Mouse (Mus musculus): ENCODE results near the gene Spata13. TPM values are rescaled to one million over a fixed set of nuclear protein-coding genes. Genes with fewer than 3 reads are reported as not detected.

Gene Spata13
- polyA plus RNA-seq, 1 experiment from 2014 or later: 2.9 TPM

DNA sequence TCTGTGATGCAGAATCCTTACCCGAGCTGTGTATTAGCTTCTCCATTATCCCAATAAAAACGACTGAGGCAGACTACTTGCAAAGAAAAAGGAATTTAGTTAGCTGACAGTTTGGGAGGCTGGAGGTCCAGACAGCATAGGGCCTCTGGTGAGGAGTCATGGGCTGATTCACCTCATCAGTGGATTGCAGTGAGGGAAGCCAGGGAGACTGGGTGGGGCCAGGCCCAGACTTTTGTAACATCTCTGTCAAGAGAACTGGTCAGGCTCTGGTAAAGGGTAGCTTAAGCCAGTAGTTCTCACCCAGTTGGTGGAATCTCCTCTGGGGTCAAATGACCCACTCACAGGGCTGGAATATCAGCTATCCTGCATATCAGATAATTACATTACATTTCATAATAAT is 24.1 kb downstream of the Spata13 start:
- DNase-seq (ENCODE audit: low read depth, low spot score) (no peak), ATAC-seq (no peak)
- ChIA-PET CTCF (no interaction called here), POLR2A (no interaction called here)
- in situ Hi-C loops (cut with MboI; ENCODE audit: low pct_unique_long_range_greater_than_20kb): no loop called here
- TF ChIP-seq CTCF (IDR thresholded peaks at IDR 0.05): no peak
- no peaks in the 10 kb centered on the region for H3K27me3 ChIP-seq

DNA sequence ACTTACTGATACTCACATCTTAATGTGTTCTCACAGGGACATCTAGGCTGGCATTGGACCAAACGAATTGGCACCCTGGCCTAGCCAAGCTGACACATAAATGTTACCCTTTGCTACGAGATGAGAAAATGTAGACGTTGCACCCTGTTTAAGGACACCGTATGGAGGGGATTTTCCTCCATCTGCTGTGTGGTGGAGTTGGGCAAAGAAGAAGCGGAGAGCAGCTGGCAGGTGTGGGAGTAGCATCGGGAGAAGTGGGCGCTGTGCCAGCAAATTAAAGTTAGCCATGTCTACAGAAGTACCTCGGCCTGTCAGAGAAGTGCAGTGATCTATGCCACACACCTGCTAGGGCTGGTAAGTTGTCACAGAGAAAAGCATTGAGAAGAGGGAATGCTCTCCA is 25.7 kb downstream of the Spata13 start:
- POLR2A ChIA-PET: no interaction called here
- H3K27me3 ChIP-seq: no peaks in the 10 kb centered on the region

DNA sequence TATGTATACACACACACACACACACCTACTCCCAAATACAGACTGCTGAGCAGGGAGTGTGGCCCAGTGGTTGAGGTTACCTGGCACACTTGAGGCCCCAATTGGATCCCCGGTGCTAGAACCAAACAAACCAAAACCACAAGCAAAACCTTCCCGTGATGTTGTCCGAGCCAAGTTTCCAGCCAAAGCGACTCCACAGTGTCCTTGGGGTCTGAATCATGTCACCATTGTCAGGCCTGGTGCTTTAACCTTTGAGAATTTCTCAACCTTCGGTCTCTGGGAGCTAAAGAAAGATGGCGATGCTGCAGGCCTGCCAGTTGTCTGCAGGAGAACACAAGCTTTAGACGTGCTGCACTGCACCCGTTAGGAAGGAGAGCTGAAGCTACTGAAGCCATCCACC is 26.8 kb downstream of the Spata13 start:
- no peaks in the 10 kb centered on the region for H3K27me3 ChIP-seq
- CTCF ChIA-PET: no interaction called here
- no peak for DNase-seq (ENCODE audit: low read depth, low spot score)
- in situ Hi-C loops (cut with MboI; ENCODE audit: low pct_unique_long_range_greater_than_20kb): no loop called here
- no peak for ATAC-seq
- TF ChIP-seq CTCF (IDR thresholded peaks at IDR 0.05): no peak
- POLR2A ChIA-PET: no interaction called here

More for the DNA sequence above, 25.7 kb downstream of the Spata13 start:
- in situ Hi-C loops (cut with MboI; ENCODE audit: low pct_unique_long_range_greater_than_20kb): no loop called here
- no peak for ATAC-seq
- CTCF ChIA-PET: no interaction called here
- no peak for TF ChIP-seq CTCF (IDR thresholded peaks at IDR 0.05)
- DNase-seq (ENCODE audit: low read depth, low spot score): no peak

DNA sequence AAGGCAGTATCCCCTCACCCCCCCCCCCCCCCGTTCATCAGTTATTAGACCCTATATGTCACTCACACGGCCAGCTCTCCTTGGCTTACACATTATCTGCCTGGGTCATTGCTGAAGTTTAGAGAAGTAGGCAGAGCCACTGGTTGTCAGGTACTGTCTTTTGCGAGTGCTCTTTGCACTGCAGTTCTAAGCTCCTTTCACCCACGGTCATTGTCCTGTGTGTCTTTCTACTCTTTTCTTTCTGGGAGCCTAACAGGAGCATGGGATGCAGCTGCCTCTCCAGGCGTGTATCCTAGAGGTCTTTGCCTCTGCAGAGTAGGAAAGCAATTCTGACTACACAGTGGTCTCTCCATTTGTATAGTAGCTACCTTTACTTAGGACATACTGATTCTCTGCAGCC is 27.5 kb downstream of the Spata13 start:
- ChIA-PET POLR2A (no interaction called here), CTCF (interaction anchor here (1.5 kb wide), 1 partner anchor 9 kb away, joined by 5 read pairs; no protein-coding TSS in a partner anchor)
- no peaks in the 10 kb centered on the region for H3K27me3 ChIP-seq
- no peak for TF ChIP-seq CTCF (IDR thresholded peaks at IDR 0.05)
- no peak for ATAC-seq
- in situ Hi-C loops (cut with MboI; ENCODE audit: low pct_unique_long_range_greater_than_20kb): no loop called here
- no peak for DNase-seq (ENCODE audit: low read depth, low spot score)

DNA sequence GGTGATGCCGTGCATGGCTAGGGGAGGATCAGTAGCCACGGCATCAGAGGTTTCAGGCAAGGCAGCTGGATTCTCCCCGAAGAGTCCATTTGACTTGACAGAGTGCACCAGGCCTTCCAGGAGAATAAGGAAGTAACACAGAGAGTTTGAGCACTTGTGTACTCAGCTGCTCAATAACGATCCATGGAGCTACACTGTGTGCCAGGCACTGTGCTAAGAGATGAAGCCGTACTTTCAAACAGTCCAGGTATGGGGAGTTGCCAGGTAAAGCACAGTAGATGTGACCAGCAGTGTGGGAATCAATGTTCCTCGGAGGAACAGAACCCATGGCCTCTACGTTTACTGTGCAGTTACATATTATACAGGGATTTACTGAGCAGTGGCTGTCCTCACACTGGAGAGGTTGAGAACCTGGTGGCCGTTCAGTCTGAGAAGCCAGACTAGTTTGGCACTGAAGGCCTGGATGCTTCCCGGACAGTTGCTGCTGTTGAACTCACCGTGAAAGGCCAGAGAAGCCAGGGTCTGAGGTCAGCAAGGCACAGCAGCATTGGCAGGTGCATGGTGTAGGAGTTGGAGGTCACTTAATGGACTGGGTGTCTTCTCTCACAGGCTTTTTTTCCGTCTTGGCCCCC is 29.6 kb downstream of the Spata13 start:
- H3K27me3 ChIP-seq: no peaks in the 10 kb centered on the region
- ATAC-seq: no peak
- CTCF ChIA-PET: no interaction called here
- in situ Hi-C loops (cut with MboI; ENCODE audit: low pct_unique_long_range_greater_than_20kb): no loop called here
- TF ChIP-seq CTCF (IDR thresholded peaks at IDR 0.05): no peak
- POLR2A ChIA-PET: no interaction called here
- DNase-seq (ENCODE audit: low read depth, low spot score): no peak

DNA sequence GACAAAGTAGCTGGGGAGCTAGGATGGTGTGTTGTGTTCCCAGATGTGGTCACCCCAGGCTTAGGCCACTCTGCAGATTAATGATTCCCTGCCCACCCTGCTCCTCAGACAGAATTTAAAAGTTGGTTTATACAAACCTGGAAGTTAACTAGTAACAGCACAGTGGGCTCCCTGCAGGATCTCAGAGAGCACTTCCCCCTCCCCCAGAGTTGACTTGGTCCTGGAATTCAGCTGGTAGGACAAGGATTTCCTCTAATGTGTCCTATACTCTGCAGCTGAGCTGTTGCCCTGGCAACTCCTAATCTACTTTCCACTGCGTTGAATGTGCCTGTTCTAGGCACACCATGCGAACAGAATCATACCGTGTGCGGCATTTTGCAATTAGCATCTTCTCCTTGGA is 30.8 kb downstream of the Spata13 start:
- no peak for ATAC-seq
- no peak for TF ChIP-seq CTCF (IDR thresholded peaks at IDR 0.05)
- POLR2A ChIA-PET: interaction anchor here (0.9 kb wide), 1 partner anchor 12 kb away, joined by 3 read pairs; no protein-coding TSS in a partner anchor
- in situ Hi-C loops (cut with MboI; ENCODE audit: low pct_unique_long_range_greater_than_20kb): no loop called here
- no peaks in the 10 kb centered on the region for H3K27me3 ChIP-seq
- no peak for DNase-seq (ENCODE audit: low read depth, low spot score)
- CTCF ChIA-PET: no interaction called here

DNA sequence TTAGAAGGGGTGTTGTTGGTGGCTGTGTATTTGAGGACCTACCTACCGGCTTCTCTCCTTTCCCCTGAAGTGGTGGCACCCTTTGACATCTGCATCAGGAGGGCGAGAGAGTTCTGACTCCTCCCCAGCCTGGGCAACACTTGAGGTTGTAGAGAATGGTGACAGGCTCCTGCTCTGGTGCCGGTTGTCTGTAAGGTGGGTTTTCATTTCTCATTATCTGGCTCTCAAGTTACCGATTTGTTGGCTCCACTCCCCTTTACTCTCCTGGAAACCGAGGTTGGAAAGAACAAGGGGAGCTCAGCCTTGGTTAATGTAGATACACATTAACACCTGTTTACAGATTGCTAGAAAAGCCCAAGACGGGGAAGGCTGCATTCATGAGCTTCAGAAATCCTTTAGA is 31.5 kb downstream of the Spata13 start:
- no peaks in the 10 kb centered on the region for H3K27me3 ChIP-seq
- no peak for ATAC-seq
- no peak for TF ChIP-seq CTCF (IDR thresholded peaks at IDR 0.05)
- CTCF ChIA-PET: no interaction called here
- in situ Hi-C loops (cut with MboI; ENCODE audit: low pct_unique_long_range_greater_than_20kb): no loop called here
- DNase-seq (ENCODE audit: low read depth, low spot score): no peak
- POLR2A ChIA-PET: interaction anchor here (0.9 kb wide), 1 partner anchor 13 kb away, joined by 3 read pairs; no protein-coding TSS in a partner anchor

DNA sequence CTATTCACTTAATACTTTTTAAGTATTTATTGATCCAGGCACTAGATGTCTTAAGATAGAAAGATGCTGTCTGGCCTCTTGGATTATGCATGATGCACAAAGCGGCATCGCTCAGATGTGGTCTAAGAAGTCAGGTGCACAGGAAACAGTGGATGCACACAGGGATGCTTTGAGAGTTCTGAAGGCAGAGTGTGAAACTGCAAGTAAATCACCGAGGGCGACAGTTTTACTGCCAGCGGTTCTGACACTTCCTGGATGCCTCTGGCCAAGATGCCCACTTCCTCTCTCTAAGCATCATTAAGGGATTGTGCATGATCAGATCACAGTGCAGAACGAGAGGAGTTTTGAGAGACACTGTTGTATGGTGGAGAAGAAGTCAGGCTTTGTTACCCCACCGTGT is 32.5 kb downstream of the Spata13 start:
- ChIA-PET POLR2A (no interaction called here), CTCF (no interaction called here)
- DNase-seq (ENCODE audit: low read depth, low spot score) (no peak), ATAC-seq (peak; percentile 17)
- no peaks in the 10 kb centered on the region for H3K27me3 ChIP-seq
- TF ChIP-seq CTCF (IDR thresholded peaks at IDR 0.05): no peak
- in situ Hi-C loops (cut with MboI; ENCODE audit: low pct_unique_long_range_greater_than_20kb): no loop called here

DNA sequence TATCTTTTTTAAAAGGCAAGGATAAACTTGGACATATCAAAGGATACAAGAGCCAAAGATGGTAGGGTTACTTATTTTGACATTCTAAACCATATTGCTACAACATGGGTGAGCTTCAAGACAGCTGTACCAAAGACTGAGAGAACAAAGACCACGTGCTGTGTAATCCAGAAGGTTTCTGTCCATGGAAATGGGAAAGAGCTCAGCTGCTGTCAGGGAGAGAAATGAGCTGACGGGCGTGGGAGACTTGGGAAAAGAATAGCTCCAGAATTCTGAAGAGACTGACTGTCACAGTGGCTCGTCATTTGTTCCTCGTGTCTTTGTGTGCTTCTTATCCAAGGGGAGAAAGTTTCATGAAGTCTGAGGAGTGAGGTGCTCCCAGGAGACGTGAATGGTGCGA is 36.4 kb downstream of the Spata13 start:
- in situ Hi-C loops (cut with MboI; ENCODE audit: low pct_unique_long_range_greater_than_20kb): no loop called here
- POLR2A ChIA-PET: no interaction called here
- peaks cover 9% of the 10 kb centered on the region for H3K27me3 ChIP-seq
- no peak for TF ChIP-seq CTCF (IDR thresholded peaks at IDR 0.05)
- ATAC-seq (no peak), DNase-seq (ENCODE audit: low read depth, low spot score) (no peak)
- CTCF ChIA-PET: interaction anchor here (1.5 kb wide), 1 partner anchor 30 kb away, joined by 3 read pairs; no protein-coding TSS in a partner anchor

DNA sequence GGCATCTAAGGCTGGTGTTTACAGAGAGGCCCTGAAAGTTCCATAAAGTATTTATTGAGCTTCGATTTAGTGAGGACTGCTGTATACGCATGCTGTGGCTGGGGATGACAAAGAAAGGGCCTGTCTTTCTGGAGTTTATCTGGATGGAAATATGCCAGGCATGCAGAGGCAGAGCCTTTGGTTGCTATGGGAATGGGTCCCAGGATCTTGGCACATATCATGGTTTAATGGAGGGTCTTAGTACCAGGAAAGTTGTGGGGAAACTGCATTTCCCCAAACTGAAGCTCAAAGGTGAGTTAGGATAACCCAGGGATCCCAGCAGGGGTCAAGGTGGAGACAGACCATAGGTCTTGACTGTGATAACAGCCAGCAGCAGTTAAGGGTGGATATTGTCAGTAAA is 37.7 kb downstream of the Spata13 start:
- ChIA-PET POLR2A (no interaction called here), CTCF (interaction anchor here (1.3 to 1.5 kb wide), 2 partner anchors 9 to 31 kb away, joined by 3 read pairs; no protein-coding TSS in a partner anchor)
- peaks cover 10% of the 10 kb centered on the region for H3K27me3 ChIP-seq
- TF ChIP-seq CTCF (IDR thresholded peaks at IDR 0.05): no peak
- no peak for ATAC-seq
- no peak for DNase-seq (ENCODE audit: low read depth, low spot score)
- in situ Hi-C loops (cut with MboI; ENCODE audit: low pct_unique_long_range_greater_than_20kb): no loop called here

DNA sequence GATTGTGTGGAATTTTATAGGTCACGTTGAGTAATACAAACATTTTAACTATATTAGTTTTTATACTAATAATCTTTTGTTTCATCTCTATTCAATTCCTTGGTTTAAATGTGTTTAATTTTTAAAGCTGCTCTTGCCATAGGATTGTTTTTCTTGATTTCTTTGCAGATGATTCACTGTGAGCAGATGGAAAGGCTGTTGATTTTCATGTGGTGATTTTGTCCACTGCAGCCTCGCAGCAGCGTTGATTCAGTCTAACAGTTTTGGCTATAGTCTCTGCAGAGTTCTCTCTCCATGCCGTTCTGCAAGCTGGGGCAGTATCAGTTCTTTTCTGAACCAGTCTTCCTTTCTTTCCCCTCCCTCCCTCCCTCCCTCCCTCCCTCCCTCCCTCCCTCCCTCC is 41.9 kb downstream of the Spata13 start:
- no peak for TF ChIP-seq CTCF (IDR thresholded peaks at IDR 0.05)
- peaks cover 10% of the 10 kb centered on the region for H3K27me3 ChIP-seq
- ChIA-PET CTCF (interaction anchor here (1.2 kb wide), 1 partner anchor 162 kb away, joined by 3 read pairs; no protein-coding TSS in a partner anchor), POLR2A (no interaction called here)
- no peak for DNase-seq (ENCODE audit: low read depth, low spot score)
- in situ Hi-C loops (cut with MboI; ENCODE audit: low pct_unique_long_range_greater_than_20kb): loop anchor here (25.0 kb wide), 1 partner anchor 413 kb away; the partner anchor contains the start of genes Gm49336, Mtmr6 and Nupl1
- ATAC-seq: no peak

Data from Patski (cell line).